Mouse (Mus musculus) B cell, adult 2 months (primary cell): ENCODE data around the gene Sohlh1.

Experiments used
- DNase-seq, 2 experiments: peaks; one replicate each; pipeline ENCODE4 v3.0.0; 2022

Sohlh1 gene

DNA sequence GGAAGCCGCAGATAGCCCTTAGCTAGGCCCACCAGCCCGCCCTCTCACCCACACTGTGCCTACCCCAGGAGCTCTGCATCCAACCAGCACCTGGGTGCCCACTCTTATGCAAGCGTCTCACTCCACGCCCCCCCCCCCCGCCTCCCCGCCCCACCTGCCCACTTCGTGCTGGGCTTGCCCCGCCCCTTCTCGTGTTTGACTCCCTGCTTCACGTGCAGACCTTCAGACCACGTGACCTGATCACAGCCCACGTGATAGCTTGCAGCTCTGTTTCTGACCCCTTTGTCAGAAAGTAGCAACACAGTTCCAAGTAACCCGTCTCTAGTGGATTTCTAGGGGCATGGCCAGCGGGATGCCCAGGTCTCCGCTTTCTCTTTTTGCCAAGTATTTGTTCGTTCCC lies at the start of gene Sohlh1:
TSS of gene Sohlh1 (minus strand) at position 23 of the 400 bp plus-strand sequence.
- no peak for DNase-seq

DNA sequence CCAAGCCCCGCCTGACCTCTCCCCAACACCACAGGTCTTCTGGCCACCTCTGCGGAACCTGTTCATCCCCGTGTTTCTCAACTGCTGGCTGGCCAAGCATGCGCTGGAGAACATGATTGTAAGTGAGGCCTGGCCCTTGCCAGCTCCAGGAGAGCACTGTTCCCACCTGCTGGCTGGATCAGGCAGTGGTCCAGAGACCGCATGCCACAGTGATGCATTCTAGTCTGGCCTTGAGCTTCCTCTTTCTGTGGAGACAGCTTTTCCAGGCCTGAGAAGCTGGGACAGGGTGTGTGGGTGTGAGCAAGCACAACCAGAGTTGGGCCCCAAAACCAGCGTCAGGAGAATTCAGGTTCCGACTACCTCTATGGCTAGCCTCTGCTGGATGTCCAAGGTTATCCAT lies 45.4 kb upstream of the Sohlh1 start:
- no peak for DNase-seq

DNA sequence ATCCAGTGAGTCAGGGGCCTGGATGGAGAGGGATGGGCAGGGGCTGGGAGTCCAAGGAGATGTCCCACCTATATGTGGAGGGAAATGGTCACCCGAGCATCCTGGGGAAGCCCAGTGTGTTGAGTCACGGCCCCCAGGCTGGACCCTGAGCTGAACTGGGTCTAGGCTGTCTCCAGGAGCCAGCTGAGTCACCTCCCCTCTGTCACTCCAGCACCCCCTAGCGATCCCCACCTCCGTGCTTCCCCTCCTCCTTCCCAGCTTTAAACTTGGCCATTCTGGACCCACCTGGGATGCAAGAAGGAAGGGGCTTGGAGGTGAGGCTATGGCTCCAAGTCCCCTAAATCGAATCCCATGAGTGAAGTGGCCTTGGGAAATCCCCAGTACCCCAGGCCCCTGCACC lies 41.1 kb upstream of the Sohlh1 start:
- no peak for DNase-seq

DNA sequence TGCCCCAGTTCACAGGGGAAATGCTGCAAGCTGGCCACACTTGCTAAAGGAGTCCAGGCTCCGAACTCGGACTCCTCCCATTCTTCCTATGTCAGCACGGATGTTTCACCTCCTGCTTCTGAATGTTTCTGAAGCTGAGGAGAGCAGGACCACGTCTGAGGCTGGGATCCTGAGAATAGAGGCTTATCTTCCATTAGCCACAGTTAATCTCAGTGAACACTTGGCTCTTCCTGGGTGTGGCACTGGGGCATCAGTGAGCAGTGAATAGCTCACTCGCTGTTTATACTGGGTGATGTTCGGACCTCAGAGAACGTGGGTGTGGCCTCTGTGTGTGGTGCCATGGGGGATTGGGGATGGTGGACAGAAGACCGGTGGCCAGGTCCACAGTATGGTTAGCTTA lies 40.2 kb upstream of the Sohlh1 start:
- DNase-seq = no peak

DNA sequence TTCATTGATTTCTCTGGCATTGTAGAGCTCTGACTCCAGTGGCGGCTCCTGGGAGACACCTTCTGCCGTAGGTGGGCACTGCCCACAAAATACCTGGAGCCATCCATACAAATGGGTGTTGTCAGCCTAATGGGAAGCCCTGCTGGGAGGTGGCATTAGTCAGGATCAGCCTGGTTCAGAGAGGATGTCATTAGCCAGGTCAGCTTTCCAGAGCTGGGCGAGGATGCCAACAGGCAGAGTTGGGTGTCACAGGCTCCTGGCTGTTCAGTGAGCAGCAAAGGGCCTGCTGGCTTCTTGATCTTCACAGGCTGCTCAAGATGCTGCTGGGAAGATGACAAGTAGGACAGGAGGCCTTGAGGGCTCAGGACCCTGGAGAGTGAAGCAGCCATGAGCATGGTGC lies 37.7 kb upstream of the Sohlh1 start:
- DNase-seq = no peak

DNA sequence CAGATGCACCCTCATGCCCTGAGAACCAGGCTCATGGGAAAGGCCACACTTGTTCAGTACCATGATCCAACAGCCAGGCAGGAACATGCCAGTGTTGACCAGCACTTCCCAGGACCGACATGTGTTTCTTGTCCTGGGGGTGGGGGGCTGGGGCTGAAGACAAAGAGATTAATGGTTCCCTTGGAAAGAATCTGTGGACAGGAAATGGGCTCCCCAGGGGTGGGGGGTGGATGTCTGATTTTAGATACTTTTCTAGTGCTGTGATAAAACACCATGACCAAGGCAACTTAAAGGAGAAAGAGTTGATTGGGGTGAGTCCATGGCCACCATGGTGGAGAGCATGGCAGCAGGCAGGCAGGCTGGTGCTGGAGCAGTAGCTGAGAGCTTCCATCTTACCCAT lies 35.2 kb upstream of the Sohlh1 start:
- no peak for DNase-seq

DNA sequence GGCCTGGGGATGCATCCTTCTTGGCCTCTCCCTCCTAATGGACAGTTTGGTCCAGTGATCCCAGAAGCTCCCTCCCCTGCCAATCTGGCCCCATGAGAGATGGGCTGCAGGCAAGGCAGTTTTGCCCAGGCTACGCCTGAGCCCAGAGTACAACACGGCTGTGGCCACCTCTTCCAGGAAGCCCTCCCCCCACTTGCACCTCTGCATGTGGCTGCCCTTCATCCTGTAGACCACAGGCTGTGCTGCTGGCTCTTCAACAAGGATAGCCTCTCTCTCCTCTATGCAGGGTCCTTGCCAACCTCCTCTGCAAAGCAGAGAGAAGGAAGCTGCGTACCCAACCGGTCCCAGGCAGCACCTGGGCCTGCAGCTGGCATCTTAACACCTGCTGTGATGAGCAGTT lies 32.0 kb upstream of the Sohlh1 start:
- DNase-seq = no peak

DNA sequence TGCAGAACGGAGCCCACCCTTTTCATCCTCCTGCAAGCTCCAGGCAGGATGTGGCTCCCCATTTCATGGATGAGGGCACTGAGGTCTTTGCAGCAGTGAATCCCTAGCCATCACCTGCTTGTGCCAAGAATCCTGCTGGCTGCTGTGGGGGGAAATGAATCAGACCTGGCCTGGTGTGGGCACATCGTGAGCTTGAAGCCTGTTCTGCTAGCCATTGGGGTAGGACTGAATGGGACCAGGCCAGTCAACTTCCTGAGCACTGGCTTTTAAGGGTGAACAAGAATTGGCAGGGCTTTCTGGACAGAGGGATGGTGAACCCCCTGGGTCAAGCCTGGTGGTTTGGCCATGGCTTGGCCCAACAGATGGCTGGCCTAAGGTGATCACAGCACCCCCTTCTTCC lies 31.5 kb upstream of the Sohlh1 start:
- no peak for DNase-seq

DNA sequence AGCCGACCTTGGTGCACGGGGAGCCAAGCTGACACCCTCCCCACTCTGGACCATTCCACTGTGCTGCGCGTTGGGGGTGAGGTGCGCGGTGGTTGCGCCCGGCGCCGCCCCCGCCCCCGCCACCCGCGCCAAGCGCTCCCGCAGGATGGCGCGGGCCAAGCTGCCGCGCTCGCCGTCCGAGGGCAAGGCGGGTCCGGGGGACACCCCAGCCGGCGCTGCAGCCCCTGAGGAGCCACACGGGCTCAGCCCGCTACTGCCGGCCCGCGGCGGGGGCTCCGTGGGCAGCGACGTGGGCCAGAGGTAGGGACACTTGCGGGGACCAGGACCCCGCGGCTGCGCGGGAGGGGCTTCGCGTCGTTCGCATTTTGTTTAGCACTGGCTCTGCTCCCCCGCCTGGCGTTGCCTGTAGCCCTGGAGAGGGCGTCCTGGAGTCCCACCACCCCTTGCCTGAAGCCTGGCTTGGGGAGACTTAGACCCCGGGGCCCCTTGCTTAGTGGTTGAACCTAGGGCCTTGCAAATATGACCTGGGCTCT lies 30.8 kb upstream of the Sohlh1 start:
- DNase-seq = no peak

DNA sequence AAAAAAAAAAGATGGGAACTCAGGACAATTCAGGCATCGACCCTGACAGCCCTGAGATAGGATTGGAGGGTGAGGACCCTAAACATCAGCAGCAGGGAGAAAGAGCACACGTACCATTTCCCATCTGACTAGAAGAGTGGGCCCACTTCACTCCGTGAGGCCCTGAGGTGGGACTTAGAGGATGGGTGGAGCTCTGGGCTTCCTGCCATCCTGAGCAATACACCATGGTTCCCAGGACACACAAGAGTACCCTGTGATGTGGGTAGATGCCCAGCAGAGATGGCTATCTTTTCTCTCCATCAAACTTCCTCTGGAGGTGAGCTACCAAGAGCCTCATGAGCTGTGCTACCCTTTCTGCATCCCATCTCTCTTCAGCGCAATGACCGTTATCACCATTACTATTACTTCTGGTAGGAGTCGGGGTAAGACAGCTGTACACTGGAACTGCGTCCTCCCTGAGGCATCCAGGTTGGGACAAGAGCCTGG lies 30.2 kb upstream of the Sohlh1 start:
- DNase-seq = no peak

DNA sequence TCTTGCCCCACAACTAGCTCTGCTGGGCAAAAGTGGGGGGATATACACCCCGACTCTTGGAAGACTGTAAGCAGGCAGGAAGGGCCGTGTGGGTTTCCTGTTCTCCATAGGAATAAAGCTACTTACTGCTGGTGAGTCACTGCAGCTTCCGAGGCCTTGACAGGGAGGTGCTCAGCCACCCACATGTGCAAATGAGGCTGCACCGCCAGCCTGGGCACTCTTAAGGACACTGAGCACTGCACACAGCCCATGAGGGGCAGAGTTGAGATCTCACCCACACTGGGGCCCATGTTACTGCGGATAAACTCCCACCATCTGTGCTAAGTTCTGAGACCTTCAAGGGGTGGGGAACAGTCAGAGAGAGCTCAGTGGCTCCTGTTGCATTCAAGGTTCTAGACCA lies 19.6 kb upstream of the Sohlh1 start:
- no peak for DNase-seq

DNA sequence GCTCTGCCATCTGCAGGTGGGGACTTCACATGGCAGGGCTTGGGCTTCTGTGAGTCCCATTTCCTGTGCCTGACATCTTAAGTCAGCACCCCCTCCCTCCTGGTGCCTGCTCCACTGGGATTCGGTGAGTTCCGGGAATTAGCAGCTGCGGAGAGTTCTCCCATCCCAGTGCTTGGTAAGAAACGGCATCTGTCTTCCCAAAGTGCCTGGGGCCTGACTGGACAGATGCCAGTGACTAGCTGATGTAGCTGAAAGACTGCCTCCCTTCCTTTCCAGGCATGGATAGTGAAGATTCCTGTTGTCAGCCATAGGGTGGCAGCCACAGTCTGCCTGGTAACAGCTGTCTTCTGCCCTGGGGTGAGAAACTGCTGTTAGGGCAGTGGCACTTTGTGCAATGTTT lies 18.4 kb upstream of the Sohlh1 start:
- no peak for DNase-seq

DNA sequence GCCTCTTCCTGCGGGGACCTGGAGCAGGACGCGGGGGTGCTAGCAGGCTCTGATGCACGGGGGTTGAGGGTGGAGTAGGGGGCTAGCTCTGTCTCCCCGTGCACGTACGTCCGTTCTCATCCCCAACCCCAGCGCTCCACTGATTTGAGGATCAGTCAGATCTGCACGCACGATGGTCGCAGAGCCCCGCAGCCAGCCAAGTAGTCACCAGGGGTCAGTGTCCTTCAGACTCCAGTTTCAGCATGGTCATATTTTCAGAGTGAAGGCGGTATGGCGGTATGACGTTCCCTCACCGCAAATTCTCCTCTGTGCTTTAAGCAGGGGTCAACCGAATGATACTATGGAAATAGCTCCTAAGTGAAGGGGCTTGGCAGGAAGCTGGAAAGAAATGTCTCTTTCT lies 17.2 kb upstream of the Sohlh1 start:
- no peak for DNase-seq

DNA sequence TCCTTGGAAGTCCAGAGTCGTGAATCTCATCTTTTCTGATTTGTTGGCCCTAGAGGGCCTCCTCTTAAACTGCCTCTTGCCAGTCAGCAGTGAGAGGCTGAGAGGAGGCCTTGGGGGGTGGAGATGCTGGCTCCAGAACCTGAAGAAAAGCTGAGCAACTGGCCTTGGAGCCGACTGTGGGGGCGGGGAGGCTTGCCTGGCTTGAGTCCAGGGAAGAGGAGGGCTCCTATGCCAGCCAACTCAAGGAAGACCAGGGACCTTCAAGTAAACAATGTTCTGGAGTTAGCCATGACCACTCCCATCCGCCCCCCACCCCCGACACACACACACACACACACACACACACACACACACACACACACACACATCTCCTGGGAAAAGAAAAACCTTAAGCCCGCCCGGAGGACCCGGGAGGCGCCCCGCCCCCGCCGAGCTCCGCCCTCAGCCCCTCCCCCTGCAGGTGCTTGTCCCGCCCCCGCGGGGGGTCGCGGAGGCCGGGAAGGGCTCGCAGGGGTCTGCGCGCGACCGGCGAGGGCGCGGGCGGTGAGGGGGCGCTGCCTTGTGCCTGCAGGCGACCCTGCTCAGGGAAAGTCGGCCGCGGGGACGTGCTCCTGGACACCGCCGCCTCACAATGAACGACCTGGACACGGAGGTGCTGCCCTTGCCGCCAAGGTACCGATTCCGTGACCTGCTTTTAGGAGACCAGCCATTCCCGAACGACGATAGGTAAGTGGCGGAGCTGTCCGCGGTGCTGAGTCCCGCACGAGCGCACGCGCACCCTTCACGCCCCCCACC lies 16.5 kb upstream of the Sohlh1 start, which contains the start of gene Kcnt1:
TSS of gene Kcnt1 (plus strand) at position 398 of the 795 bp plus-strand sequence.
- no peak for DNase-seq

DNA sequence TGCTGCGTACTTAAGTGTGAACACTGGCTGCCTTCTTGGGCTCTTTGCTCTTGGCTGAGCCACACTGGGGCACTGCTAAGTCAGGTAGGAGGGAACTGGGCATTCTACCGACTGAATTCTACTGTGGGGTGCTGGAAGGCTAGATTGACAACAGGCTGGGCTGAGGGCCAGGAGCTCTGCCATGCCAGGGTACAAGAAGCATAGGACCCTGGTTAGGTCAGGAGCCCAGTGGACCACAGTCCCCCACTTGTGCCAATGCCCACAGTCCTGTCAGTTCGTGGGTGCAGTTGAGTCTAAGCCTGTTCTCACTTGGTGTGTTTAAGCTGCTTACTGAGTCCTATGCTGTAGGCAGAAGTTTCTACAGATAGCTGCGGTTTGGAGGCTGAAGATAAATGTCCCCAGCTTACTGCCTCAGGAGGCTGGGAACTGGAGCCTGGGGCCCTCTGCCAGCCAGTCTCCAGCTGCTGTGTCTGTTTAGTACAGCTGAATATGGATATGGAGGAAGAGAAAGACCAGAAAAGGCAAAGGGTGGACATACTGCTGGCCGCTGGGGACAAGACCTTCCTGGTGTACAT lies 15.7 kb upstream of the Sohlh1 start:
- DNase-seq = no peak

DNA sequence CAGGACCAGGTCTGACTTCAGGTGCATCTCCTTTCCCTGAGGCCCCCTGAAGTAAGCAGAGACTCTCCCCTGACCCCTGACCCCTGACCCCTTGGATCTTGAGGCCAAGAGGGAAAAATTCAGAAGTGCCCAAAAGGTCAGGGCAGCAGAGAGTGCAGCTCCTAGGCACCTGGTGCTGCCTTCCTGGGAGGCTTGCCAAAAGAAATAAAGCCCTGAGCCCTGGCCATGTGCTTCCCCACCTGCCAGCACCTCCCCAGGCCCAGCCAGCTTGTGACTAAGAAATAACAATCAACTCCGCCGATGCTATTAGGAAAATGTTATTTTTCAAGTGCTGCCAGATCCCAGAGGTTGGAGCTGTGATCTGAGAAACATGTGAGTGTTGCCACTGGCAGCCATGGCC lies 15.0 kb upstream of the Sohlh1 start:
- no peak for DNase-seq

DNA sequence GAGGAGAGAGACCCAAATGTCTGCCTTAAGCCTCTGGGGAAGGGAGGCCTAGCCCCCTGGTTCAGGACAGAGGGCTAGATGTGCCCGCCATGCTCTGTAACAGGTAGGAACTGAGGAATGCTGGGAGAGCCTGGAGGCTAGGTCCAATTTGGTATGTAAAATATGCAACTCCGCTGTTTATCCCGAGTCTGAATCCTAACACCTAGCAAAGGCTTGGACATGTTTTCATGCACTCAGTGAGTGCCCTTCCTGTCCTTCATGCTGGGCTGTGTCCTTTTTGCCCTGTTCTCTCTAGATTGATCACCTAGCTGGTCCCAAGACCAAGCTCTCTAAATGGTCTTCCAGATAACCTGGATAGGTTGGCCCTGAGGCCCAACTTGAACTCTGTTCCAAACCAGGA lies 12.8 kb upstream of the Sohlh1 start:
- no peak for DNase-seq

DNA sequence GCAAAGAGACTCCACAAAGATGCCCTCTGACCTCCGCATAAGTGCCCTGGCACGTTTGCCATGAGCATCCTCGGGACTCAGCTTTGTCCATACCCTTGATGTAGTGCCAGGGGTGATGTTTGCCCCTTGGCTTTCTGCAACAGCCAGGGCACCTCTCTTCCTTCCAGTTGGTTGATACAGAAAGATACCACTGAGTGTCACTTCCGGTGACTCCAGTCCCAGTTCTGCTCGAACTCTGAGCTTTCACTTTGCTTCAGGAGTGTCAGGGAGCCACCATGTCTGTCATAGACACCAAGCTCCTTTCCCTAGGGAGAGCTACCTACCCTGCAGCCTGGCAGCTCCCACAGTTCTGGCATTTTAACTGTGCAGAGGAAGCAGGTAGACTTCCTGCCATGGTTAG lies 7.0 kb upstream of the Sohlh1 start:
- DNase-seq = peak in 1 of 2 experiments; percentile 2

DNA sequence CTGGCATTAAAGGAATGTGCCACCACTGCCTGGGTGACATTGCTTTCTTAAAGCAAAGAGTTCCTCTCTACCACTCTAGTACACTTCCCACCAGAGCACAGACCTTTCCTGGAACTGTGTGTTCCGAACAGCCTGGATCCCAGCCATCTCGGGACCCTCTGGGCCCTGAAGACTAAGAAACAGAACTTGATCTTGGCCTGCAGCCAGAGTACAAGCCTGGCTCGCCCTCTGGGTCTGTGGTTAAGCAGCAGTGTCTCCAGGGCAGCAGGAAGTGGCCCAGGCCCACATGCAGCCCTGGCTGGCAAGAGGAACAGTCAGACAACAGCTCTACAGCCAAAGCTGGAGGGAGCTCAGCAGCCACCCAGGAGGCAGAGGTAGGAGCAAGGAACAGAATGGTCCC lies 5.6 kb upstream of the Sohlh1 start:
- DNase-seq = no peak

DNA sequence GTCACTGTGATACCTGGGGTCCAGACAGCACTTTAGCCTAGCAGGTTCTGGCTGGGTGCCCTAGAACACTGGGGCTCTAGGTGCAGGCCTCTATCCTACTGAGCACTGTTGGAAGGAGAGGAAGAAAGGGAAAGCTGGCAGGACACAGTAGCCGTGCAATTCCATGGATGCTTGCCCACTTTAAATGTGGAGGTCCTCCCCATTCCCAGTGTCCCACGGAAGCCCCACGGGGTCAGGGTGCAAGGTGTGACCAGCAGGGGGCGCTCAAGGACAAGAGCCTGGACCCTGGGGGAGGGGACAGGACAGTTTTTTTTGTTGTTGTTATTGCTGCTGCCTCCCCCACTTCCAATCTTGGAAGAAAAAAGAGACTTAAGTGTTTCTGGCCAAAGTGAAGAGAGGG lies 3.3 kb upstream of the Sohlh1 start:
- DNase-seq = peak; percentile 71 to 75

DNA sequence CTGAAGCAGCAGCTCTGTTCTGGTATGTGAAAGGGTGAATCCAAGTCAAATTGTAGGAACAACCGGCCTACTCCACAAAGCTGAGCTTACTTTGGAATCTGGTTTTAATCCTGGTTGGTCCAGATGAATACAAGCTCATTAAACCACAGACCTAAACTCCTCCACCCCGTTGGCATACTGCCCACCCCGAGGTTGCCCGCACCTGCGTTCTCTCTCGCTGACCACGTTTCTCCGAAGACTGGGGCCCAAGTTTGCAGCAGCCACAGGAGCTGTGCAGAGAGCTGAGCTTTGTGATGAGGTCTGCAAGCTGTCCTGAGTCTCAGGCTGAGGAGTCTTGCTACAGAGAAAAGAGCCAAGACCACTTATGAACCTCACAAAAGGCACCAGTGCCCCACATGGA lies 532 bp downstream of the Sohlh1 start:
- DNase-seq = no peak

DNA sequence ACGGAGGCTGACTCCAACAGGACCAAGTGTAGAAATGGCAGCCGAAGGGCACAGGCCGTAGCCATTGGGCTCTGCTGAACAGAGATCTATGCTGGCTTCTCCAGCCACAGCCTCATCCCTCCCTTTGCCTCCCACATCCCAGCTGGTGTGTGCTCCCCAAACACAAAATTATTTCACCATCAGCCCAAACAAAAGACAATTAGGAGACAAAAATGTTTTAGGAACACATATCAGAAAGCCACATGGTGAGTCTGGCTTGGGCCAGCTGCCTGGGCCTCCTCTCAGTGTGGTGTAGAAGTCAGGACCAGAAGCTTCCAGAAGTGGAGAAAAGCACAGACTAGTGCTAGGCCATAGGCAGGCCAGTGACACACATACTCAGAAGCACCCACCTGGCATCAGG lies 3.0 kb downstream of the Sohlh1 start:
- no peak for DNase-seq

DNA sequence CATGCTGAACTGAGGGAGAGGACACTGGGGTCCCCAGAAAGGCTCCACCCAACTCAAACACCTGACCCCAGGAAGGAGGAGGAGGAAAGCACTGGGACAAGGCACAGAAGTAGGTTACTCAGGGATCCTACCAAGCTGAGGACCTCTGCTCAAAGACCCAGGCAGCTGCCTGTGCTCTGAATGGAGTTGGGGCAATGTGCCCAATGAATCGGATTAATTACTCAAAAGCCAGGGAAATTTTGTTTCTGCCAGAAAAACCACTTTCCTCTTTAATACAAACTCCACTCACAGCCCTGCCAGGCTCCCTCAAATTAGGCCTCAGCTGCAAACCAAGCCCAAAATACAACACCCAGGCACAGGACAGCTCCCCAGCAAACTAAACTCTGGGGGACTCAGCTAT lies 4.3 kb downstream of the Sohlh1 start:
- DNase-seq = no peak

DNA sequence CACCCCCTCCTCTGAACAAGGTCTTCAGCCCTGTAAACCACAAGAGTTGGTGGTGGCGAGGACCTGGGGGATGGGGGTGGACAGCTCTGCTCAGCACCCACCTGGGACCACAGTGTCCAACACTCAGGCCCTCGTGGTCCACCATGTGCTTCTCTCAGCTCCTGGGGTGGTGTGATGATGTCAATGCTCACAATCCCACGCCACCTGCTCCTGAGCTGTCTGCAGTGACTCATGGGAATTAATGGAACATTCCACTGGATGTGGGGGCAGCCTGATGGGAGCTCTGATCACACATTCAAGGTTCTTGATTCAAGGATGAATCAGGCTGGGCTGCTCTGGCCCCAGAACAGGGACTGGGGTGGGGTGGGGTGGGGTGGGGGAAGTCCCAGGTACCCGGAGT lies 4.9 kb downstream of the Sohlh1 start:
- DNase-seq = no peak

DNA sequence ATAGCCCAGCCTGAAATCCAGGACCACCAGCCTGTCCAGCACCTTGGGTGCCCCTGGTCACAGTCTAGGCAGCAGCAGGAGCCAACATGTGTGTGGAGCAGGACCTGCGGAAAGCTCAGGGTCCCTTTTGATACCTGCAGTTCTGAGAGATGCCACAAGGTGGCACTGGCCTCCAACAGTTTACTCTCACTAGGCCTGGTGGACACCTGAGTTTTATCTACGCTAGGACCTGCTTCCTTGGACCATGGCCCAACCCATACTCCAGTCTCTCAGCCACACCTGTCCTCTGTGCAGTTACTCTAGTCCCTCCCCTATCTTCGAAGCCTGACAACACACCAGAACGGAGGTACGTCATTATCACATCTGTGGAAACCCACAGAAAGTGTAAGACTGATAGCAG lies 10.8 kb downstream of the Sohlh1 start:
- peak; percentile 66 to 69 for DNase-seq
